Mouse (Mus musculus) urinary bladder, adult 2 months (tissue): ENCODE results near the gene Heg1. TPM values are rescaled to one million over a fixed set of nuclear protein-coding genes. Genes with fewer than 3 reads are reported as not detected.

Source experiments
- DNase-seq: peaks from one replicate; pipeline ENCODE4 v3.0.0; 2022; ENCODE audit warnings: low spot score
- polyA plus RNA-seq: library from polyadenylated mRNA; depleted of rRNA; stranded (reverse); fragments of >200 nt; gene quantifications from 2 replicates; pipeline ENCODE4 v1.2.3, GENCODE M21; 2012; rRNA removed

The Heg1 gene
- polyA plus RNA-seq = 66.3 and 86.7 TPM in 2 replicates

GRCm38 (mm10) chr16:33684162-33684702, at the start of gene Heg1:
Heg1 (plus strand) TSS chr16:33684370.
- DNase-seq = peak; percentile 68

GRCm38 (mm10) chr16:33635836-33636595, 48.2 kb upstream of the Heg1 start:
- no peak for DNase-seq

GRCm38 (mm10) chr16:33641779-33642178, 42.4 kb upstream of the Heg1 start:
- no peak for DNase-seq

GRCm38 (mm10) chr16:33653116-33653515, 31.1 kb upstream of the Heg1 start:
- DNase-seq = no peak

GRCm38 (mm10) chr16:33655443-33655842, 28.7 kb upstream of the Heg1 start:
- no peak for DNase-seq

- DNase-seq = no peak
Observed at GRCm38 (mm10) chr16:33657191-33657590, 27.0 kb upstream of the Heg1 start.

GRCm38 (mm10) chr16:33658121-33658520, 26.0 kb upstream of the Heg1 start:
- no peak for DNase-seq

GRCm38 (mm10) chr16:33659521-33659920, 24.6 kb upstream of the Heg1 start:
- no peak for DNase-seq

GRCm38 (mm10) chr16:33660125-33660524, 24.0 kb upstream of the Heg1 start:
- DNase-seq = no peak

GRCm38 (mm10) chr16:33662841-33663240, 21.3 kb upstream of the Heg1 start:
- DNase-seq = no peak

GRCm38 (mm10) chr16:33666226-33666625, 17.9 kb upstream of the Heg1 start:
- peak; percentile 4 for DNase-seq

GRCm38 (mm10) chr16:33666985-33667538, 17.1 kb upstream of the Heg1 start:
- peak; percentile 14 for DNase-seq

- DNase-seq = no peak
Observed at GRCm38 (mm10) chr16:33668448-33668847, 15.7 kb upstream of the Heg1 start.

- no peak for DNase-seq
Observed at GRCm38 (mm10) chr16:33669072-33669471, 15.1 kb upstream of the Heg1 start.

- DNase-seq = peak; percentile 20
Observed at GRCm38 (mm10) chr16:33670340-33670739, 13.8 kb upstream of the Heg1 start.

- DNase-seq = peak; percentile 1
Observed at GRCm38 (mm10) chr16:33670933-33671332, 13.2 kb upstream of the Heg1 start.

- peak; percentile 4 for DNase-seq
Observed at GRCm38 (mm10) chr16:33672188-33672587, 12.0 kb upstream of the Heg1 start.

- peak; percentile 0 for DNase-seq
Observed at GRCm38 (mm10) chr16:33672643-33673042, 11.5 kb upstream of the Heg1 start.

- DNase-seq = peak; percentile 16
Observed at GRCm38 (mm10) chr16:33673530-33674109, 10.6 kb upstream of the Heg1 start.

- no peak for DNase-seq
Observed at GRCm38 (mm10) chr16:33675151-33675847, 8.9 kb upstream of the Heg1 start.

GRCm38 (mm10) chr16:33675848-33676184, 8.4 kb upstream of the Heg1 start:
- DNase-seq = no peak
